Comparison of ENCODE assay signal across 20 mouse cellular contexts in genomic region chr15:52963918-52964317, GRCm38 (mm10).
DNase-seq lines count a peak whose midpoint lies in the region; ATAC-seq and TF ChIP-seq lines count a peak whose summit lies in the region.
"Had no signal": no experiment of that assay in that cellular context is flagged by ENCODE, and none has a peak within 500 bp of the region (broad histone marks: within the 10 kb centered on the region; RNA-seq: fewer than 3 reads in every experiment).

No protein-coding gene starts in this region.

- H3K9me3 ChIP-seq in embryonic facial prominence, embryonic 11.5 days (replicated peaks; ENCODE audit: control insufficient read depth, low read length): no peaks in the 10 kb centered on the region
- no peaks in the 10 kb centered on the region for H3K9me3 ChIP-seq in embryonic facial prominence, embryonic 10.5 days
- no peaks in the 10 kb centered on the region for H3K9me3 ChIP-seq in lung, postnatal 0 days (ENCODE audit: low read length)
- no peaks in the 10 kb centered on the region for H3K9me3 ChIP-seq in midbrain, embryonic 13.5 days
- H3K9me3 ChIP-seq in heart, embryonic 11.5 days (replicated peaks; ENCODE audit: control insufficient read depth, low read length): no peaks in the 10 kb centered on the region
- H3K9me3 ChIP-seq: heart, embryonic 15.5 days; hindbrain, embryonic 15.5 days; liver, embryonic 12.5 days had no signal

- no peaks in the 10 kb centered on the region for H3K36me3 ChIP-seq in embryonic facial prominence, embryonic 11.5 days (replicated peaks; ENCODE audit: control insufficient read depth, insufficient read depth, low read depth, low read length)
- H3K36me3 ChIP-seq in embryonic facial prominence, embryonic 10.5 days (replicated peaks): no peaks in the 10 kb centered on the region
- H3K36me3 ChIP-seq in lung, postnatal 0 days (ENCODE audit: insufficient read depth, low read length): no peaks in the 10 kb centered on the region
- H3K36me3 ChIP-seq in midbrain, embryonic 13.5 days: no peaks in the 10 kb centered on the region
- H3K36me3 ChIP-seq in heart, embryonic 11.5 days (ENCODE audit: control insufficient read depth, insufficient read depth, low read length): no peaks in the 10 kb centered on the region
- H3K36me3 ChIP-seq: heart, embryonic 15.5 days; hindbrain, embryonic 15.5 days; liver, embryonic 12.5 days had no signal

- no peak overlapping the region for H3K9ac ChIP-seq in embryonic facial prominence, embryonic 11.5 days (replicated peaks; ENCODE audit: low read length)
- no peak overlapping the region for H3K9ac ChIP-seq in lung, postnatal 0 days (replicated peaks; ENCODE audit: low read depth)
- no peak overlapping the region for H3K9ac ChIP-seq in midbrain, embryonic 13.5 days (replicated peaks)
- H3K9ac ChIP-seq in heart, embryonic 11.5 days (ENCODE audit: low read depth, low read length): no peak overlapping the region
- H3K9ac ChIP-seq: heart, embryonic 15.5 days; hindbrain, embryonic 15.5 days; liver, embryonic 12.5 days had no signal

- no peak overlapping the region for H3K4me2 ChIP-seq in embryonic facial prominence, embryonic 11.5 days (ENCODE audit: low read depth, low read length)
- no peak overlapping the region for H3K4me2 ChIP-seq in lung, postnatal 0 days (replicated peaks; ENCODE audit: low read depth, low read length)
- no peak overlapping the region for H3K4me2 ChIP-seq in midbrain, embryonic 13.5 days (replicated peaks)
- H3K4me2 ChIP-seq in heart, embryonic 11.5 days: no peak overlapping the region
- H3K4me2 ChIP-seq: heart, embryonic 15.5 days; hindbrain, embryonic 15.5 days; liver, embryonic 12.5 days had no signal

- peaks cover 2% of the 10 kb centered on the region; the same call in 1 of the 2 replicates for H3K4me1 ChIP-seq in embryonic facial prominence, embryonic 11.5 days (ENCODE audit: control insufficient read depth, insufficient read depth, low read length)
- 0 out of 2 replicates have a peak, but pooled peaks cover 3% of the 10 kb centered on the region for H3K4me1 ChIP-seq in embryonic facial prominence, embryonic 10.5 days
- H3K4me1 ChIP-seq in lung, postnatal 0 days (ENCODE audit: insufficient read depth, low read depth, low read length): no peaks in the 10 kb centered on the region
- H3K4me1 ChIP-seq in midbrain, embryonic 13.5 days (replicated peaks): peaks cover 16% of the 10 kb centered on the region
- H3K4me1 ChIP-seq in heart, embryonic 11.5 days (ENCODE audit: control insufficient read depth, insufficient read depth, low read length): no peaks in the 10 kb centered on the region
- H3K4me1 ChIP-seq: heart, embryonic 15.5 days; hindbrain, embryonic 15.5 days had no signal

- ATAC-seq in embryonic facial prominence, embryonic 11.5 days (replicated peaks; ENCODE audit: insufficient number of reproducible peaks, low FRiP score, low TSS enrichment, low read depth): peak; percentile 48; the same call in 1 of the 2 replicates
- peak; percentile 49 for ATAC-seq in lung, postnatal 0 days
- peak; percentile 77 for ATAC-seq in midbrain, embryonic 13.5 days
- ATAC-seq in heart, embryonic 11.5 days (replicated peaks; ENCODE audit: insufficient number of reproducible peaks, low FRiP score, low TSS enrichment): no peak
- ATAC-seq: liver, embryonic 12.5 days had no signal

- TF ChIP-seq EP300 in lung, postnatal 0 days (IDR thresholded peaks at IDR 0.05): no peak

- WGBS in embryonic facial prominence, embryonic 11.5 days: 26% methylated on average over 2 of the region's 2 CpGs
- 30% methylated on average over 2 of the region's 2 CpGs for WGBS in embryonic facial prominence, embryonic 10.5 days
- WGBS in lung, postnatal 0 days: 42% methylated on average over 2 of the region's 2 CpGs
- 8% methylated on average over 2 of the region's 2 CpGs for WGBS in midbrain, embryonic 13.5 days
- WGBS in heart, embryonic 11.5 days (ENCODE audit: insufficient replicate concordance): 45% methylated on average over 2 of the region's 2 CpGs

- H3K27me3 ChIP-seq in embryonic facial prominence, embryonic 11.5 days (ENCODE audit: control insufficient read depth, insufficient read depth, low read length): no peaks in the 10 kb centered on the region
- no peaks in the 10 kb centered on the region for H3K27me3 ChIP-seq in embryonic facial prominence, embryonic 10.5 days (replicated peaks; ENCODE audit: low read depth, poor library complexity, severe bottlenecking)
- no peaks in the 10 kb centered on the region for H3K27me3 ChIP-seq in lung, postnatal 0 days (replicated peaks; ENCODE audit: insufficient read depth, low read length)
- H3K27me3 ChIP-seq in midbrain, embryonic 13.5 days: no peaks in the 10 kb centered on the region
- no peaks in the 10 kb centered on the region for H3K27me3 ChIP-seq in heart, embryonic 11.5 days (ENCODE audit: control insufficient read depth, insufficient read depth, low read length)
- H3K27me3 ChIP-seq: CH12.LX; heart, embryonic 15.5 days; hindbrain, embryonic 15.5 days; liver, embryonic 12.5 days had no signal

- no peak for DNase-seq in embryonic facial prominence, embryonic 11.5 days (ENCODE audit: low spot score)
- no peak for DNase-seq in embryonic facial prominence, embryonic 10.5 days (ENCODE audit: low spot score)
- peak; percentile 34 for DNase-seq in lung, postnatal 0 days (ENCODE audit: low spot score)
- DNase-seq in lung, adult 18-20 months: no peak
- DNase-seq in embryo, embryonic 9.5 days (ENCODE audit: extremely low spot score): peak; percentile 10
- no peak for DNase-seq in cerebellum, adult 11 months
- DNase-seq: adrenal gland, postnatal 25 days; cerebellum, postnatal 36 days; heart, adult 11 months; kidney, adult 18-20 months; layer of hippocampus, postnatal 36 days; left cerebral cortex, postnatal 4 days; thymus, adult 2 months had no signal

- no peak overlapping the region for H3K27ac ChIP-seq in embryonic facial prominence, embryonic 11.5 days (replicated peaks; ENCODE audit: low read depth, low read length)
- no peak overlapping the region for H3K27ac ChIP-seq in embryonic facial prominence, embryonic 10.5 days (replicated peaks)
- no peak overlapping the region for H3K27ac ChIP-seq in lung, postnatal 0 days (ENCODE audit: low read length)
- 0 out of 2 replicates have a peak overlapping the region, but pooled peaks have one; percentile 30 for H3K27ac ChIP-seq in midbrain, embryonic 13.5 days
- H3K27ac ChIP-seq in heart, embryonic 11.5 days (ENCODE audit: low read depth, low read length): no peak overlapping the region
- H3K27ac ChIP-seq: heart, embryonic 15.5 days; hindbrain, embryonic 15.5 days; liver, embryonic 12.5 days had no signal

- TF ChIP-seq CTCF in lung, postnatal 0 days (IDR thresholded peaks at IDR 0.05): no peak

- no peak overlapping the region for H3K4me3 ChIP-seq in embryonic facial prominence, embryonic 11.5 days (ENCODE audit: low read depth, low read length)
- H3K4me3 ChIP-seq in embryonic facial prominence, embryonic 10.5 days: no peak overlapping the region
- H3K4me3 ChIP-seq in lung, postnatal 0 days (ENCODE audit: low read depth, low read length): no peak overlapping the region
- H3K4me3 ChIP-seq in midbrain, embryonic 13.5 days (replicated peaks): no peak overlapping the region
- no peak overlapping the region for H3K4me3 ChIP-seq in heart, embryonic 11.5 days (ENCODE audit: low read depth, low read length)
- H3K4me3 ChIP-seq: erythroblast, embryonic 14.5 days; heart, embryonic 15.5 days; hindbrain, embryonic 15.5 days; liver, embryonic 12.5 days had no signal

Comparison
In these comparisons a context has a peak if more than half of its experiments do, and no peak if none do; other contexts are left out.
1. DNase-seq: peak in lung, postnatal 0 days (single experiment) and embryo, embryonic 9.5 days (single experiment); none in embryonic facial prominence, embryonic 11.5 days (single experiment), embryonic facial prominence, embryonic 10.5 days (single experiment), lung, adult 18-20 months (0 of 2) and cerebellum, adult 11 months (single experiment).